Mouse (Mus musculus) brain, embryonic 18.5 days (tissue): Measurements from ENCODE around the gene Wwox.

Source experiments
- DNase-seq: peaks from one replicate; pipeline ENCODE4 v3.0.0-alpha.2; 2012; ENCODE audit warnings: low read depth, low spot score

Wwox gene

GRCm38 (mm10) chr8:115330671-115331070 lies 891.2 kb downstream of the Wwox start:
- DNase-seq = no peak

DNA sequence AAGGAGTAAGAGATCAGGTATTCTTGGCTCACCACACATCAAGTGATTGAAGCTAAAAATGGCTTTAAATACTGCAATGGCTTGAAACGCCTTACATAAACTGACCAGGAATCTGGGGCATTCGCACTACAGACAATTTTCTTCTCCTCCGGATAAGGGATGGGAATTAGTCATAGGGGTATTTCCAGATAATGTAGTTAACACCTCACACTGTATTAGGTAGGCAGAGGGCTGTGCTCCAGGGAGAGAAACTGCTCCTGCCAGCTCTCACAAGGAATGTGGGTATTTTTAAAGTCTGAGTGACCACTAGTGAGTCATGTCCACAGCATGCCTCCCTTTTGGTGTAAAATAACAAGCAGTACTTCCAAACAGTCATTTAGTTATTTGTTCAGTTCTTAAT lies 894.5 kb downstream of the Wwox start:
- no peak for DNase-seq

DNA sequence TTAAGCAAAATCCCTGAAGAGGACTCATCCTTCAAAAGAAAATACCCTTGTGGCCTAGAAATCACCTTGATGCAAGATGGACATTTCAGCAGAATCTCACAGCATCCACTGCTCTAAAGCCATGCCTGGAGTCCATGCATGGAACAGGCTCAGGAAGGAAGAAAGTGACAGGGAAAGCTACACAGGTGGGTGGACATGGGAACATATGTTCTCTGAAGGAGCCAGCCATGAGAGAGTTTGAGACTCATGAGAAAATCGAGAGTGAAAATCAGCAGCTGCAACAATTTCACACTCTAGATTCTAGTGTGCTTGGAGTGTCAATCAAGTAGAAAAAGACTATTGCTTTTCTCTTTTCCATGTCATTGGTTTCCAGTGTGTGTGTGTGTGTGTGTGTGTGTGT lies 896.9 kb downstream of the Wwox start:
- DNase-seq = no peak

DNA sequence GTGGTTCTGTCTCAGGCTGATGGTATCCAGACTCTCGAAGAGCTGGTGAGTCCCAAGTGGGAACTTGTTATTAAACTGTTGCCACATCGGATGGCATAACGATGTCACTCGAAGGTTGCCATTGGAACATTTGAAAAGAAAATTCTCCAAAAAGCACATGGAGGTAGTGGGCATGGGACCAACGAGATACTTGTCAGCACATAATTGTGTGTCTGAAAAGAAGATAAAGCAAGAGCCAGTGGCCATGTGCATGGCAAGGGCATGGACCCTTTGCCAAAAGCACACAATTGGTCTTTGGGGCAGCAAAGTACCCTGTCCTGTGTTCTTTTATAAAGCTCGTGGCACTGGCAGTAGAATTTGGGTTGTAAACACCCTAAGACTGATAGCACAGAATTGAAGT lies 909.2 kb downstream of the Wwox start:
- DNase-seq = no peak

DNA sequence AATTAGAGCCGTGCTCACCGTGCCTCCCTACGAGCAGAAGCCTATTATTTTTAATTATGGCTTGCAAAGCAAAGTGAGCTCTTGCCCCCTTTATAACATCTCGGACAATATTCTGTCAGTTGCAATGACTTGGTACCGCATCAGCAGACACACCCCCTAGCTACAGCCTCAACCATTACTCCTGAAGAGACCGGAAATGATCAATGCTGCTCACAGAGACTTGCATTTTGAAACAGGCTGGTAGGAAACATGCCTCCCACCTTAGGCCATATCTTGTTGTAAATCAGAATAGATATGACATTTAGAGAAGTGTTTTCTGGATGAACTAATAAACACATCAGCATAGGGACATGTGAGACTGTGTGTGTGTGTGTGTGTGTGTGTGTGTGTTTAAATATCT lies 911.3 kb downstream of the Wwox start:
- DNase-seq = no peak

DNA sequence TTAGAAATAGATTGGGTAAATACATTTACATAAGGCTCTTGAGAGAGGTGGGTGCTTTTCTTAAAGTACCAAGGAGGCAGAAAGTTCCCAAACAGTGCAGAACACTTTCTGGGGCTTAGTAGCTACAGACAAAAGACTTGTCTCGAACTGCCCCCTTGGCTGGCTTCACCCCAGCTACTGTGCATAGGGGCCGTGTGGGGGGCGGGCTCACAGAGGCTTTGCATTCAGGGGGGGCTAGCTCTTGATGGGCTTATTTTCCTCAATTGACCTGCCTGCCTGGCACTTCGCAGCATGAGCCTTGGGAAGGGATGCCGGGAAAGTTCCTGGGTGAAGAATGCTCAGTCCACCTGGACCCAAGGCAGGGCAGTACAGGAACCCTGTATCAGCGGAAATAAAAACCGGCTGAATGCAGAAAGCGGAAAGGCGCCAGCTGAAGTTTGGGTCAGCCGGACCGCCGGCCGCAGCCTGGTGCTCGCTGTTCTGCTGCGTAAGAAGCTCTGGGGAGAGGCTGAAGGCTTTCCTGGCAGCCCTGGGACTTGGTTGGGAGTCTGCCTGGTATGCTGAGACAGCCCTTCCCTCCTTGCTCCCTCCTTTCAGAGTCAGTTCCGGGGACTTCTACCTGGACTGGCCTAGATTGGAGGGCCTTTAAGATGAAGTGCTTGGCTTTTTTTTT lies 918.3 kb downstream of the Wwox start:
- DNase-seq = no peak

DNA sequence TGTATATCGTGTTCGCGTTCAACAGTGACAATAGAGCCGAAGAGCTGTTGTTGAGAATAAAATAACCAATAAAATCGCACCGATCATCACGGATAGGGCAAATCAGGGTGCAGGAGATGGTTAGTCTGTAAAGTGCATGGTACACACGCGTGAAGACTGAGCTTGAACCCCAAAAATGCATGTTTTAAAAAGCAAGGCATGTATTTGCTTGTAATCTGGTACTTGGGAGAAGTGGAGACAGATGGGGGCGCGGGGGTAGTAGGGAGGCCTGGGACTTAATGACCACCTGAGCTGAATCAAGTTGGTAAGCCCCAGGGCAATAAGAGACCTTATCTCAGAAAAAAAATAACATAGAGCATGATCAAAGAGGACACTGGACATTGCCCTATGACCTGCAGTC lies 919.0 kb downstream of the Wwox start:
- no peak for DNase-seq

GRCm38 (mm10) chr8:115359701-115360100 lies 920.2 kb downstream of the Wwox start:
- no peak for DNase-seq

- no peak for DNase-seq
Observed at GRCm38 (mm10) chr8:115362518-115362917, 923.1 kb downstream of the Wwox start.

GRCm38 (mm10) chr8:115374957-115375356 lies 935.5 kb downstream of the Wwox start:
- DNase-seq = no peak

GRCm38 (mm10) chr8:115375361-115376047 lies 936.0 kb downstream of the Wwox start:
- DNase-seq = peak; percentile 28

- DNase-seq = no peak
Observed at GRCm38 (mm10) chr8:115377321-115377720, 937.9 kb downstream of the Wwox start.

GRCm38 (mm10) chr8:115380017-115380416 lies 940.6 kb downstream of the Wwox start:
- no peak for DNase-seq

DNA sequence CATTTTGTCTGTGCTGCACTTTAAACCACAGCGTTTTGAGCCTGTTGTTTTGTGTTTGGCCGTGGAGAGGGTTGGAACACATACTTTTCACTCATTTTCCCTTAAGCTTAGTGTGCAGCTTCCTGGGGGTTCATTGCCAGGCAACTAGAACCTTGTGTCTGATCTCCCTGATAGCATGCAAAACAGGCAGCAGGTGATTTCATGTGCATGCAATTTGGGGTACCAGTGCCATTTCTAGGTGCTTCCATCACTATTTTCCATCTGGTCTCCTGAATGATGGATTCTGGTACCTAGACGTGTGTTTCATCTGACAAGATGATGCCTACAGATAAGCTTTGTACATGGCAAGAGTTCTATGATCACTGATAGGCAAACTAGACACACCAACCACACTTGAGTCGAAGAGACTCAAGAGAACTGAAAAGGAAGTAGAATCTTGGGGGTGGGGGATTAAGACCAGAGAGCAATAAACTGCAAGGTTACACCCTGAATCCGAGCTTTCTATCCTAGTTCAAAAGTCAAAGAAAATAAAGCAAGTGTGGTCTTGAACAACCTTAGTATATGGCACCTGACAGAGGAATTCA lies 951.6 kb downstream of the Wwox start:
- DNase-seq = no peak

GRCm38 (mm10) chr8:115395840-115396239 lies 956.4 kb downstream of the Wwox start:
- DNase-seq = no peak

DNA sequence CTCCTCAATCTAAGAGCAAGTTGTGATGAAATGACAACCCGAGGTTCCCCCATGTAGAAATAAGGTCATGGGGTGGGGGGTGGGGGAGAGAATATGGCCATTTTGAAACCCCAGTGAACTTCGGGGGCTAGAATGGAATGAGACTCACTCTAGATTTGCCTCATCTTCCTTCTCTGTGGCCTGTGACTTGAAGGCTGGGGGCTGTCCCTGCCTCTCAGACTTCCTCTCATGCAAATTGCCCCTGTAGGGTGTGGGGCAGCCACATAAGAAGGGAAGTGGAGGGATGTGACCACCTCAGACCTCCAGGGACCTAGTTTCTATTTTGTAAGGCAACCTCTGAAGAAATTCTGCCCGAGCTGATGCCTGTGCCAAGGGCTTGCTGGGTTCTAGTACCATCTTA lies 958.5 kb downstream of the Wwox start:
- no peak for DNase-seq

GRCm38 (mm10) chr8:115400013-115400720 lies 960.7 kb downstream of the Wwox start:
- no peak for DNase-seq
